In genomic region chr5:23774186-23774585, GRCm38 (mm10) we compare ENCODE assay signal across 19 mouse cellular contexts.
"Had no signal": no experiment of that assay in that cellular context is flagged by ENCODE, and none has a peak within 500 bp of the region (broad histone marks: within the 10 kb centered on the region; RNA-seq: fewer than 3 reads in every experiment).

No protein-coding gene starts in this region.

- H3K4me3 ChIP-seq: kidney, embryonic 15.5 days; limb, embryonic 10.5 days; limb, embryonic 13.5 days; liver, embryonic 12.5 days; liver, embryonic 15.5 days; lung, embryonic 15.5 days; megakaryocyte, embryonic 14.5 days; midbrain, embryonic 10.5 days; midbrain, embryonic 13.5 days; myocyte had no signal

- H3K4me1 ChIP-seq: kidney, embryonic 15.5 days; limb, embryonic 10.5 days; limb, embryonic 13.5 days; lung, embryonic 15.5 days; midbrain, embryonic 10.5 days; midbrain, embryonic 13.5 days had no signal

- H3K27ac ChIP-seq: kidney, embryonic 15.5 days; limb, embryonic 10.5 days; limb, embryonic 13.5 days; liver, embryonic 12.5 days; liver, embryonic 15.5 days; lung, embryonic 15.5 days; midbrain, embryonic 10.5 days; midbrain, embryonic 13.5 days had no signal

- H3K27me3 ChIP-seq: kidney, embryonic 15.5 days; limb, embryonic 13.5 days; liver, embryonic 12.5 days; liver, embryonic 15.5 days; lung, embryonic 15.5 days; megakaryocyte, embryonic 14.5 days; midbrain, embryonic 13.5 days had no signal

- H3K9ac ChIP-seq: kidney, embryonic 15.5 days; limb, embryonic 13.5 days; liver, embryonic 12.5 days; liver, embryonic 15.5 days; lung, embryonic 15.5 days; midbrain, embryonic 13.5 days had no signal

- DNase-seq: kidney, adult 8-10 months; kidney, postnatal 10 days; kidney, postnatal 36 days; liver; lung, adult 18-20 months; lung, postnatal 10 days; lung, postnatal 36 days; thymus, adult 2 months; thymus, postnatal 25 days had no signal

- H3K9me3 ChIP-seq: kidney, embryonic 15.5 days; limb, embryonic 10.5 days; limb, embryonic 13.5 days; liver, embryonic 12.5 days; liver, embryonic 15.5 days; lung, embryonic 15.5 days; midbrain, embryonic 10.5 days; midbrain, embryonic 13.5 days had no signal
